Mouse (Mus musculus) monocyte, adult 2 months (primary cell): ENCODE data around the gene Bsn.

ENCODE experiments used
- DNase-seq, 2 experiments: peaks; one replicate each; pipeline ENCODE4 v3.0.0; 2022; ENCODE audit warnings: low spot score in 2 of 2, low read depth in 1 of 2

Bsn gene

DNA sequence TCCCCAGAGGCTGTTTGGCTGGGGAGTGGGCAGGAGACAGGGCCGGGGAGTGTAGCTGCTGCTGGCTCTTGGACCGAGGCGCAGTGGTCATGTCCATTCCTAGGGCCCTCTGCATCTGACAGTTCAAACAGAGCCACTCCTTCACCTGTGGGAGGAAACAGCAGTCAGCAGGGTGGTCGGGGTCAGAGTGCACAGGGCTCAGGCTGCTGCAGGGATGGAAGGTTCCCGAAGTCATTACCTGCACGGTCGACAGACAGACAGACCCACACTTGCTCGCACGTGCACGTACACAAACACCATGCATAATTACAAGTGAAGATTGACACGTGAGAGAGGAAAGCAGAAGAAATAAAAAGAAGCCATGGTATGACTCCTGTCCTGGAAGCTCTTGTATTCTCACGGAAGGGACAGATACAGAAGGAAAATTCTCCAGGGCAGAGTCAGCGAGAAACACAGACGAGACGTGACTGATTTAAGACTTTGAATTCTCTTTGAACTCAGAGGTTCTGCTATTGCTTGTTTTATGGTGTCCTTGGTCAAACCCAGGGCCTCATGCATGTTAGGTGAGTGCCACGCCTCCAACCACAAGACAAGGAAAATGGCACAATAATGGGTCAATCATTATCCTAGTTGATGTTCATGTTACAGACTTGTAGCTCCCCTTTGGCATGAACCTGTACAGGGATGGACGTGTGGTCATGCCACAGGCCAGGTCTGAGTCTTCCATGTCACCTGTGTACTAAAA lies 63.6 kb downstream of the Bsn start:
- no peak for DNase-seq

DNA sequence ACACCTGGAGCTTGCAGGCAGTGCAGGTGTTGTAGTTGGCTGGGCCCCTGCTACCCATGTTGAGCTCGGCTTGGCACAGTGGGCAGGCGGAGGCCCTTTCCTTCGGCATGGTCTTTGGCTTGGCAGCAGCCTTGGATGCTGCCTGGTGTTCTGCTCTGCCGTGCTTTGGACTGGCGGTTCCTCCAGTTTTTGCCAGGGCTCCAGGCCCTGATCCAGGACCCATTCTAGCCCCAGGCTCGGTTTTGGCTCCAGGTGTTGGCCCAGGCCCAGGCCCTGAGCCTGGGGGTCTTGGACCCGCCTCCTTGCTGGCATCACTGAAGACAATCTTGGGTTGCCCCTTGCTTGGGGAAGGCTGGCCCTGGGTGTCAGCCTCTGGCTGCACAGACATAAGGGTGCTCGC lies 64.5 kb downstream of the Bsn start:
- DNase-seq, result no peak

DNA sequence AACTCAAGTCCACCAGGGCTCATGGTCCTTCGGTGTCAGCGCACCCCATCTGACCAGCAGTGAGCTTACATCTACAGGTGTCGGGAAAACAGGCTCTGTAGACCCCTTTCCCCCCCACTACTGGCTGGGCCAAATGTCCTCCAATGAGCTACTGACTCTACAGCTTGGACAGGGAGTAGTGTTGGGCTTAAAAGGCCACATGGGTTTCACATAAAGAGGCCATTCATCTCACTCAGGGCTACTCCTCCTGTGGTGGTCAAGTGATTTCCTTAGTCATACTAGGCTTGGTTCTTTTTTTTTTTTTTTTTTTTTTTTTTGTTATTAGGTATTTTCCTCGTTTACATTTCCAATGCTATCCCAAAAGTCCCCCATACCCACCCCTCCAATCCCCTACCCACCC lies 66.3 kb downstream of the Bsn start:
- no peak for DNase-seq

DNA sequence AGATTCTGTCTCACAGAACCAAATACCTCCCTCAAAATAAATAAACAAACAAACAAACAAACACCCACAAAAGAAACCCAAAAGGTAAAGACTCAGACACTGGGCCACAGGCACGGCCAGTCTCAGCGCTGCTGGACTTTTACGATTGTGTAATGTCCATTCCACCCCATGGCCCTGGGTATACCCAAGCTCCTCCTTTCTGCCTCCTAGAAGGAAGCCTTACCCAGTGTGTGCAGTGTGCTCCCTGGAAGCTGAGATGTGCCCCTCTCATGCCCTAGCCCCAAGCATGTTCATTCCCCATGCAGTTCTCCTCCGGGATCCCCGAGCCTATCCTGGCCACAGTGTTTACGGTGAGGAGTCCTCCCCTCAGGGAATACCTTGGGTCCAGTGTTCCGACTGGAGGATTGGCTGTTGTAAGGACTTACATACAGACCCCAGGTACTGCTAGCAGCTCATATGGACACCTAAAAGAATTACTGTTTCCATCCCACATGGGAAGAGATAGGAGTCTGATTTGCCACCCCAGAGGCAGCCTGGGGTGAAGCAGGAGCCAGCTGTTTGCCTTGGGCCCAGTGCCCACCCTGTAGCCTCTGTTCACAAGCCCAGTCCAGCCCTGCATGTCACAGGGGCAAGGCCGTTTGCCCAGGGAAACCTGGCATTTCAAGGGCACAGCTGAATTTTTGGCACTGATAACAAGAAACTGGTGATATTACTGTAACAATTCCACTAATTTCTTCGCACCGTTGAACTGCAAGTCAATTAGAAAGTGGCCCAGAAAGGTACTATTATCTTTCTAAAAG lies 68.8 kb downstream of the Bsn start:
- no peak for DNase-seq

DNA sequence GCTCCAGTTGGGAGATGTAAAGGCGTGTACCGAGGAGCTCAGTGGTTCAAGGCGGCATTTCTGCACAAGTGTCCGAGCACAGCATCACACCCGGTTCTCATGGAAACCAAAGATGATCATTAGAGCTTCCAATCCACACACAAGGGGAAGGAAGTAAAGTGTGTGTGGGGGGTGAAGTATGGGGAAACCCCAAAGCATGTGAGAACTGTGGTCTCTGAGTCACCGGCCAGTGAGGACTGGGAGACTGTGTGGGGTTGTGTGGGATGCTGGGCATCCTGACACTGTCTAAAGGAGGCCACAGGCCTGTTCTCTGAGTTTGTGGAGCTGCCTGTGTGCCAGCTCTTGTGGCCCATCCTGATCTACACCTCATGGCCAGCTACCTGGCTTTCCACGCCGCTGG lies 69.5 kb downstream of the Bsn start:
- peak; percentile 63 to 79 for DNase-seq

DNA sequence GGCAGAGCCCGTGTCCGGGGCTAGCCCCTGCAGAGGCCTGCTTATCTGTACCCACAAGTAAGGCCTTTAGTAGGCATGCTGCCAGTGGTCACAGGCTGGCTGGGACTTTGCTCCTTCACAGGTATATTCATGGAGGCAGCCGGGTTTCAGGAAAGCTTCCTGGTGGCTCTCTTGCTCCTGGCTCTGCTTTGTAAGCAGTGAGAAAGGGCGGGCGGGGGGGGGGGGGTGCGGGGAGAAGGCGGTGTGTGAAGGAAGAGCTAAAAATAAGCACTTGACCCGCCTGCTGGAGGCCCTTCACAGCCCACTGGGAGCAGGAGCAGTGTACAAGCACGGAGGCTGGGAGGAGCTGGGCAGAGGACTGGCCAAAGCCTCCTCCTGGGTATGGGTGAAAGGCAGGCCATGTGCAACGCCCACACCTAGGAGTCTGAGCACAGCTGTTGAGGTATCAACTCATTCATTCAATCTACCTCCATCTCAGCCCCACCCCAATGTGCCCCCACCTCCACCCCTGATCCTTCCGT lies 70.2 kb downstream of the Bsn start:
- DNase-seq, result no peak

DNA sequence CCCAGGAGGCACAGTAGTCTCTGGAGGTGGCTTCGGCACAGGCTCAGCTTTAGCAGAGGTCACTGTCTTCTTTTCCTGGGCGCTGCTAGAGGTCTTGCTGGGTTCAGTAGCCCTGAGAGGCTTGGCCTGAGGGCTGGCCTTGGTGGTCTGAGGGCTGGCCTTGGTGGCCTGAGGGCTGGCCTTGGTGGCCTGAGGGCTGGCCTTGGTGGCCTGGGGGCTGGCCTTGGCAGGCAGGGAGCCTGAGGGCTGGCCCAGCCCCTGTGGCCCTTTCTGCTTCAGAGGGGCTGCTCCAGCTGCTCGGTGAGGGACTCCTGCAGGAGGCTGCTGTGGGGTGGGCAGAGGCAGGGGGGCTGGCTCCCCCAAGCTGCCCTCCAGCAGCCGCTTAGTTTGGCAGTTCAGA lies 73.0 kb downstream of the Bsn start:
- no peak for DNase-seq

DNA sequence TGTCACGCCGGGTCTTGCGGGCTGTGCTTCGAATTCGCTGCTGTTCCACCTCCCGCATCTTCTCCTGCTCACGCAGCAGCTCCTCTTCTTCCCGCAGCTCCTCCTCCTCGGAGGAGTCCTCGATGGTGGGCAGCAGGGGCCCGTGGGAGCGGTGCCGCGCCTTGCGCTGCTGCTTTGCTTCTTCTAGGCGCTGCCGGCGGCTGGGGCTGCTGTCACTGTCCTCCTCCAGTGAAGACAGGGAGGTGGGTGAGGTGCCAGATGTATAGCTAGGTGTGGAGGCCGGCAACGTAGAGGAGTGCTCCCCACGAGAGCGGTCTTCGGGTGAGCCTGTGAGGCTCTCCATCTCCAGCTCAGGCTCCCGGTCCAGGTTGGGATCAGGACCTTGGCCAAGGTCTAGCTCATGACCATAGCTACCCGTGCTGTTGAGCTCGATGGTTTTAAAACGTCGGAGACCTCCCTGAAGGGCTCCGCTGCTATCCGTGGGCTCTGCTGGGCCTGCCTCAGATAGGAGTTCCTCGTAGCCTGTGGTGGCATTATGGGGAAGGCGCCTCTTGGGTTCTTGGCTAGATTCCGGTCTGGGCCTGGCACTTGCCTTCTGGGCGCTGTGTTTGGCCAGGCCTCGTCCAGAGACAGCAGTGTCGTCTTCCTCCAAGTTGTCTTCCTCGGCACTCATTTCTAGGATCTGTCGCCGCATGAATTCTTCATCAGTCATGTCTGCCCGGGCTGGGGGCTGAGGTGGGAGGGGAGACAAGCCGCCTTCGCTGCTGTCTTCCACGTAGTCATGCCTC lies 74.7 kb downstream of the Bsn start:
- no peak for DNase-seq

DNA sequence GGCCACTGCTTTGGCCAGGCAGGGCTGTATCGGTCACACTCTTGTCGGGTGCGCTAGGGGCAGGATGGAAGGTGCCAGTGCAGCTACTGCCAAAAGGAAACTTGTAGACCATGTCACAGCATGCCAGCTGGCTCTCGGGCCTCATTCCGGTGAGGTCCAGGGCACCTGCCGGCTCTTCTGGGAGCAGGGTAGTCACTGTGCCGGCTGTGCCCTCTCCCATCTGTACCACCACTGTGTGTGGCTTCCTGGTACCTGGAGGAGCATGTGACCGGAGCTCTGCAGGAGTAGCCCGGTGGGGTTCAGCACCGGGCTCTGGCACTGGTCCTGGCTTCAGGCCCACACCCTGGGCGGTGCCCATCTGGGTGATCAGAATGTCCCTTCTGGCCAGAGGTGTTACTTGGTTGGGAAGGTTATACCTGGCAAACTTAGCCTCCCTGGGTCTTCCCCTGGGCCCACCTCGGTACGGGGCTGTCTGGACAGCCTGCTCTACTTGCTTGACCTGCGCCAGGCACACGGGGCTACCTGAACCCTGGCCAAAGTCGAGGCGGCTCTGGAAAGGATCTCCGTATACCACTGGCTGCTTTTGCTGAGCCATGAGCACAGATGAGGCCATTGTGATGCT lies 77.4 kb downstream of the Bsn start:
- no peak for DNase-seq

DNA sequence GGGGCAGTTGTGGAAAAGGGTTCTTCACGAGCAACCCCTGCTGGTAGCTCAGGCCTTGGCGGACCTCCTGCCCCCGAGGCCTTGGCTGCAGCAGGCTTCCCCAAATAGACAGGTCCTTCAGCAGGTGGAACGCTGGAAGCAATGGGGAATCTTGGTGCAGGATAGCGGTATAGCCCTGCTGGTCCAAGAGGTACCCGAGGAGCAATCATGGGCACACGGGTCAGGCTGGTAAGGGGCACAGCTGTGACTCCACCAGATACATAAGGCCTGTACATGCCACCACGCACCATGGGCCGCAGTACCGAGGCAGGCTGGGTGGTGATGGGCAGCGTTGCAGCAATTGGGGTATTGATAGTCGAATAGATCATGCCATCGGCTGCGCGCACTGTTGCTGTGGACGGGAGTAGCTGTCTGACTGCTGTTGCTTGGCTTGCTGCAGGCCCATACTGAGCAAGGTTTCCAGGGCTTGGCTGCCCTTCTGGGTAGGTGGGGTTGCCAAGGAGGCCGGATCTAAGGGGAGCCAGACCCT lies 78.5 kb downstream of the Bsn start:
- no peak for DNase-seq

DNA sequence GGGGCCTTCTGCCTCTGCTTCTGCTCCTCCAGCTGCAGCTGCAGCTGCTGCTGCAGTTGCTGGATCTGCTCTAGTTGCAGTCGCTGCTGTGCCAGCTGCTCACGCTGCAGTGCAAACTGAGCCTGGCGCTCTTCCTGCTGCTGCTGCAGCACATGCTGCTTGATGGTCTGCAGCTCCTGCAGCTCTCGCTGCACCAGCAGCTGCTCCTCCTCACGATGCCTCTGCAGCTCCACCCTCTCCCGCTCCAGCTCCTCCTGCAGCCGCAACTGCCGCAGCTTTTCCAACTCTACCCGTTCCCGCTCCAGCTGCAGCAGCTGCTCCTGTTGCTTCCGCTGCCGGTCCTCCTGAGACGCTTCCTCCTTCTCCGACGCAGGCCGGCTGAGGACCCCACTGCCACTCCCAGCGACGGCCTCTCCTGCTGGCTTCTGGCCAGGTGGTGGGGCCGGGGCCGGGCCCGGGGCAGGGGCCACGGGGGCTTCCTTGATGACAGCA lies 79.0 kb downstream of the Bsn start:
- DNase-seq, result no peak

DNA sequence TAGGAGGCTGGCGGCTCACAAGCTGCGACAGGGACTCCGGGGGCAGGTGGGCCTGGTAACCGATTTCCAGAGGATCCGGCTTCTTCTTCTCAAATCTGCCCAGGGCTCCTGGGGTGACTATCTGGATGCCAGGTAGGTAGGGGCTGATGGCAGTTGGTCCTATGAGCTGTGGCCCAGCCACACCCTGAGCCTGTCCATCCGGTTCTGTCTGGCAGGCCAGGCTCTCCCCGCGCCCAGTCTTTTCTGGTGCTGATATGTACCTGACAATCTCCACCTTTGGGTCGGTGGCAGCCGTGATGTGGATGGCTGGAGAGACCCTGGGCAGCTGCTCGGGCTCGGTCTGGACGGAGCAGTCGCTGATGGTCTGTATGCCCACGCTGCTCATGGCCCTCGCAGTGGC lies 80.0 kb downstream of the Bsn start:
- no peak for DNase-seq

DNA sequence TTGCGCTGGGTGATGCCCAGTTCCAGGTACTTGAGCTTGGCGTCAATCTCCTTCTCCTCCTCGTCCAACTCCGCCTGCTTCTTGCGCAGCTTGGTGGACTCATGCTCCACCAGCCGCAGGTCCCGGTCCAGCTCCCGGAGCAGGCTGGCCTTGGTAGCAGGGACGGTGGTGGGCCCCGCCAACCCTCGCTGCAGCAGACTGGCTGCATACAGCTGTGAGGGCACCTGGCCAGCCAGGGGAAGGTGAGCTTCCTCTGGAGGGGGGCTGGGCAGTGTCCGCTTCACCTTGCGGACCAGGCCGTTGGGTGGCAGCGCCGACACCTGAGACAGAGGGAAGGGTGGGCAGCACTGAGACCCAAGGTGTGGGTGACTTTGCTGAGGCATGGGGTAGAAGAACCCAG lies 82.3 kb downstream of the Bsn start:
- DNase-seq, result no peak

DNA sequence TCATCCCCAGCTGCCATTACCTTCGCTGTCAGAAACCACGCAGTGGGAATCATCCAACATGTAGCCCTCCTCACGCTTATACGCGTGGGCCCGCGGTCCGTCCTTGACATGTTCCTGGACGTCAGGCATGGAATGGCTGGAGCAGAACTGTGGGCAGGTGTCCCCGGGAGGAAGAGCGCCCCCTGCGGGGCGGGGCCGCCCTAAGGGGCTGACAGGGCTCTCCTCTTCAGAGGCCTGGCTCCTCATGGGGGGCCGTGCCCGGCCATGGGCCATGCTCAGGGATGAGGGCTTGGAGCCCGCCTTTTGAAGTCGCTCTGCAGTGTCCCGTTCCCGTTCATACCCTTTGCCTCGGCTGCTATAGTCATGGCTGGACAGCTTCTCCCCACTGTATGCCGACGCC lies 84.1 kb downstream of the Bsn start:
- DNase-seq, result no peak

DNA sequence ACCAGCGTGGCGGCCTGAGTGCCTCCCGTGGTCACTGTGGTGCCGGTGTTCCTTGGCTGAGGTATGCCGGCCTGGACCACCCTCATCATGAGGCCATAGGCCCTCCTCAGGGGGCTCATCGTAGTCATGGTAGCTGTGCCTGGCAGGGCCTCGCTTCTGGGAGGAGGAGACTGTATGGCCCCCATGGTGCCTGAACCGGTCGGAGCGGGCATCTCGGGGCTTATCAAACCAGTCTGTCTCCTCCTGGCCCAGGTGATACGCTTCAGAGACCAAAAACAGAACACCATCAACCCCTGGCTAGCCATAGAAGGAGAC lies 84.7 kb downstream of the Bsn start:
- no peak for DNase-seq

DNA sequence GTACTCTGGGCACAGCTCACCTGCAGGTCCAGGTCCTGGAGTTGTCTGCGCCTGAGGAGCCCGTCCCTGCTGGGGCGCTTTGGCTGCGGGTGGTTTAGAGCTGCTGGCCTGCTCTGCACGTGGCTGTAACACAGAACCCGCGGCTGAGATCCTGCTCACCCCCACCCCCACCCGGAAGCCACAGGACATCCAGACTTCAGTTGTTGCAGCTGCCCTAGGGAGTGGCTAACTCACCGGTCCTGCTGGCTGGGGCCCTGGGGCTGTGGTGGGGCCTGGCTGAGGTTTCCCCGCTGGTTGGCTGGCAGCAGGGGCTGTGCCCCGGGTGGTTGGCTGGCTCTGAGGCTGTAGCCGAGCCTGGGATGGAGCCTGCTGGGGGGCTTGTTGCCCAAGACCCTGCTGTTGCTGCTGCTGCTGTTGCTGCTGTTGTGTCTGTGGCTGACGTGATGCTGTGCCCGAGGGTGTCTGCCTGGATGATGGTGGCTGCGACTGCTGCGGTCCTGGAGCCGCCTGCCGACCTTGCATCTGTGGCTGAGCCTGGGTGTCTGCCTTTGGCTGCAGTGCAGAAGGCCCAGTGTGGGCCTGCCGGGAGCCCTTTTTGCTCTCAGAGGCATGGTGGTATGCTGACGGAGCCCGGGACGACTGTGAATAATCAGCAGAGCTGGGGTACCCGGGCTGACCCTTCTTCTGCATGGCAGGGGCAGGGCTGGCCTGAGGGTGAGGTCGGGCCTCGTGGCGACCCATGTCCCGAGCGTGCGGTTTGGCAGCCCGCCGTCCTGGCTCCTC lies 85.2 kb downstream of the Bsn start:
- no peak for DNase-seq

DNA sequence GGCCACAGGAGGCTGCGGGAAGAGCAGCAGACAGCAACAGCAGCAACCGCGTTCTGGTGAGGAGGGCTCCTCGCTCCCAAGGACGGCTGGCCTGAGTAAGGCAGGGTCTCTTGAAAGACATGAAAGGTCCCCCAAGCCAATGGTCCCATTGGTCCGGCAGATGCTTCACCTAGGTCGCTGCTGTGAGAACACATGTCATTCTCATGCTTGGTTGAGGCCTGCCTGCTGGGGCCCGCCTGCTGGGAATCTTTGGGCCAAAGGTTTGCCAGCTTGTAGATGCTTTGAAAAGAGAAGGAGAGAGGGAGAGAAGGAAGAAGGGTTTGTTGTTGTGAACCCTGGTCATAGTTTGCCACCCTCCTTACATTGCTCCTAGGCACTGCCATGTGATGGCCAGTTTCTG lies 90.6 kb downstream of the Bsn start:
- no peak for DNase-seq

DNA sequence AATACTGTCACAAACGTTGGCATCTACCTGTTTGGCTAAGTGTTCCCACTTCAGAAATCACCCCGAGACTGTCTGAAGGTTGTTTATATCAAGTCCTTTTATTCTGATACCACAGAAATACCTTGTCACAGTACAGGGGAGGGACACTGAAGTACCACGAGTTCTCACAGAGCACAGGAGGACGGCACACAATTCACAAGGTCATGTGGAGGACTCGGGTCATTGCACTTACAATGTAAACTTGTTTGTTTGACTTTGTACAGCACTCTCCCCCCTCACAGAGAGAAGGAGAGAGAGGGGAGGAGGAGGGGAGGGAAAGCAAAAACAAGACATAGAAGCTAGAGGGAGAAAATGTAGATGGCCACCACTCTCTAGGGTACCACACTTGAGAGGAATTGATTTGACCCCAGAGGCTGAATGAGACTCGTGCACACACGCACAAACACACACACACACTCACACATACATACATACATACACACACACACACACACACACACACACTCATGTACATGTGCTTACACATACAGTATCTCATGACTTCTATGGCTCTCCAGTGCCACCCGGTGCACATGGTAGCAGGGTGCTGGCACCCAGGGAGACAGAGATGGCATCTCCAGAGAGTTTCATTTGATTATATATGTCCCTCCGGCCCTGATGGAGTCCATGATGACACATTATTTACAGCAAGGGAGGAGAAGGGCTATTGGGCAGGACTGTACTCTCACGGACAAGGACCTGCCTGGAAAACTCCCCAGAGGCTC lies 94.1 kb downstream of the Bsn start:
- no peak for DNase-seq

DNA sequence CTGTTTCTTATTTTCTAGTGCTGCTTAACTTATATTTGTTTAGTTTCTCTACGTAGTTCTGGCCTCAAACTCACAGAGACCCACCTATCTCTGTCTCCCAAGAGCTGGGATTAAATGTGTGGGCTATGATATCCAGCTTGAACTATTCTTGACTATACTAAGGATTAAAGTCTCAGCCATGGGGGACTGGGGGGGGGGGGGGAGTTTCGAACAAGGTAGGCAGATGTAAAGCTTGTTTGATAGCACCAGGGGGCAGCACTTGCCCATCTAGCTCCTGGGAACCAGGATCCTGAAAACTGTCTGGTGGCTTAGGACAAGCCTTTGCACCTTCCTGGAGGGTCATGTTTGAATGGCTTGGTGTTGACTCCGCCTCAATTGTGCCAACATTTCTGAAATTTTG lies 94.7 kb downstream of the Bsn start:
- no peak for DNase-seq

DNA sequence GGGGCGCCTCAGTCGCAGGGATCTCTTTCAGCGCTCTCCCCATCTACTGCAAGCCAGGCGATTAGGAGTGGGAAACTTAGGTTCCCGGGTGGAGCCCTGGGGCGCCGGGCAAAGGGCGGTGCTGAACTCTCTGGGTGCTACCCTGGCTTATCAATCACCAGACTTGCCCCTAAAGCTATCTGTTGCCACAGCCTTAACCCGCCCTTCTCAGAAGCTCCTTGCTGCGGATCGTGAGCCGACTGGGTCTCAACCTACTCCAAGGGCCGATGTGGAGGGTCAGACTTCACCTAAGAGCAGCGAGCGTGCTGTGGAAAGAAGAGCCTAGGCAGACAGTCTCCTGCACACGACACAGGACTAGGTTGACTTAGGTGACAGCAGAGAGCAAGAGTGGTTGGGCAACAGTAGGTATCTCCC lies 95.2 kb downstream of the Bsn start:
- no peak for DNase-seq
